Mouse (Mus musculus): Measurements from ENCODE around the gene Mgea5. TPM values are rescaled to one million over a fixed set of nuclear protein-coding genes. Genes with fewer than 3 reads are reported as not detected.

Gene Mgea5
- polyA plus RNA-seq, 1 experiment from 2014 or later = 87.9 TPM

DNA sequence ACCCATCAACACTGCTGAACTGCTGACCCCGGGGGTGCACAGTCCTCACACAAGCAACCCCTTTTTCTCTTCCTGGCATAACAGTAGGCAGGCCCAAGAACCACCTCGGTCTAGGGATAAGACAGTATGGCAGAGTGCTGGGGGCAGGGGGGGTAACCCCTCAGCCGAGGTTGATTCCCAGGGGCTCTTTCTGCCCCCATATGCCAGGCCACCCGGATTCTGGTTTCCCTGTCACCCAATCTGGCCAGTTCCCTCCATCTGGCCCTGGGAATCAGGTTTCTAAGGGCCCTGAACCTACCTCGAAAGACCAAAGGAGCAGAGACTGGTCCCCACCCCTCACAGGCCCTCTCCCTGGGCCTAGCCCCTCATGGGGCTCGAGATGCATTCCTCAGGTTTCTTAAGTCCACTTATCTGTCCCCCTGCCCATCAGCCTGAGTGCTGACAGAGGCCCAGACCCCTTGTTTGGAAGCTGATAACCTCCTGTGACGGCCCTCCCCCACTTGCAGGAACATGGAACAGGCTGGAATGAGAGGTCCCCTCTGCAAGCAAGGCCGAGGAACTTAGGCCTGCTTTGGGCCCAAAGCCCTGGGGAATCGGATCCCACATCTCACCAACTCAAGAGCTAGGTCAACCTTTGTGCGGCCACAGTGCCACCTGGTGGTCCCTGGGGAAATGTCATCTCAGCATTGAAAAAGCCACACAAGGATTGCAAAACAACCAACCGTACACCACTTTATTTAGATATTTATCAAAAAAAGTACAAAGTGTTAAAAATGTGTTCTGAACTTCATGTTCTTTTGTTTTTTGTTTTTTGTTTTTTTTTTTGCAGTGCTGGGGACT lies 36.4 kb downstream of the Mgea5 start:
- Histone ChIP-seq H3K27ac (no peak overlapping the region), H3K4me3 (replicated peaks) (no peak overlapping the region), H3K9ac (replicated peaks) (no peak overlapping the region), H3K4me1 (replicated peaks) (peaks cover 45% of the 10 kb centered on the region), H3K9me3 (no peaks in the 10 kb centered on the region), H3K27me3 (peaks cover 49% of the 10 kb centered on the region), H3K36me3 (peaks cover 14% of the 10 kb centered on the region), H3K4me2 (peak overlapping the region; percentile 1; the same call in 1 of the 2 replicates)
- ATAC-seq (ENCODE audit: insufficient number of reproducible peaks, insufficient read depth, low FRiP score, low TSS enrichment, low read depth) = 0 out of 2 replicates have a peak, but pooled peaks have one; percentile 38
- 20% methylated on average over 11 of the region's 11 CpGs for WGBS

- peak overlapping the region; percentile 25; the same call in 1 of the 2 replicates for H3K4me2 ChIP-seq
- H3K27me3 ChIP-seq = peaks cover 57% of the 10 kb centered on the region
- peak overlapping the region; percentile 11; the same call in 1 of the 2 replicates for H3K4me3 ChIP-seq (replicated peaks)
- peaks cover 5% of the 10 kb centered on the region for H3K36me3 ChIP-seq
- no peak overlapping the region for H3K27ac ChIP-seq
- peaks cover 54% of the 10 kb centered on the region for H3K4me1 ChIP-seq (replicated peaks)
- 8% methylated on average over 29 of the region's 29 CpGs for WGBS
- H3K9me3 ChIP-seq = no peaks in the 10 kb centered on the region
- no peak for ATAC-seq (ENCODE audit: insufficient number of reproducible peaks, insufficient read depth, low FRiP score, low TSS enrichment, low read depth)
- no peak overlapping the region for H3K9ac ChIP-seq (replicated peaks)
Observed at GRCm38 (mm10) chr19:45746153-45747020, 37.2 kb downstream of the Mgea5 start.

GRCm38 (mm10) chr19:45745344-45746152 lies 38.1 kb downstream of the Mgea5 start:
- 2% methylated on average over 32 of the region's 32 CpGs for WGBS
- ATAC-seq (ENCODE audit: insufficient number of reproducible peaks, insufficient read depth, low FRiP score, low TSS enrichment, low read depth) = no peak
- Histone ChIP-seq H3K9ac (replicated peaks) (no peak overlapping the region), H3K36me3 (peaks cover 4% of the 10 kb centered on the region; the same call in 1 of the 2 replicates), H3K4me3 (replicated peaks) (peak overlapping the region; percentile 11; the same call in 1 of the 2 replicates), H3K27me3 (peaks cover 66% of the 10 kb centered on the region), H3K4me2 (peak overlapping the region; percentile 25; the same call in 1 of the 2 replicates), H3K27ac (no peak overlapping the region), H3K4me1 (replicated peaks) (peaks cover 61% of the 10 kb centered on the region), H3K9me3 (no peaks in the 10 kb centered on the region)

- Histone ChIP-seq H3K36me3 (no peaks in the 10 kb centered on the region), H3K4me2 (no peak overlapping the region), H3K27ac (no peak overlapping the region), H3K9me3 (no peaks in the 10 kb centered on the region), H3K4me1 (replicated peaks) (peaks cover 65% of the 10 kb centered on the region), H3K4me3 (replicated peaks) (no peak overlapping the region), H3K9ac (replicated peaks) (no peak overlapping the region), H3K27me3 (peaks cover 84% of the 10 kb centered on the region)
- 8% methylated on average over 7 of the region's 7 CpGs for WGBS
- no peak for ATAC-seq (ENCODE audit: insufficient number of reproducible peaks, insufficient read depth, low FRiP score, low TSS enrichment, low read depth)
Observed at GRCm38 (mm10) chr19:45743619-45744018, 40.0 kb downstream of the Mgea5 start.

GRCm38 (mm10) chr19:45742984-45743575 lies 40.6 kb downstream of the Mgea5 start:
- peaks cover 89% of the 10 kb centered on the region for H3K27me3 ChIP-seq
- peak overlapping the region; percentile 57; the same call in 1 of the 2 replicates for H3K9ac ChIP-seq (replicated peaks)
- no peaks in the 10 kb centered on the region for H3K9me3 ChIP-seq
- H3K36me3 ChIP-seq = no peaks in the 10 kb centered on the region
- peak overlapping the region; percentile 90 for H3K4me2 ChIP-seq
- WGBS = 2% methylated on average over 14 of the region's 44 CpGs
- peaks cover 60% of the 10 kb centered on the region for H3K4me1 ChIP-seq (replicated peaks)
- peak overlapping the region; percentile 51 for H3K4me3 ChIP-seq (replicated peaks)
- ATAC-seq (ENCODE audit: insufficient number of reproducible peaks, insufficient read depth, low FRiP score, low TSS enrichment, low read depth) = no peak
- no peak overlapping the region for H3K27ac ChIP-seq

GRCm38 (mm10) chr19:45742218-45742983 lies 41.2 kb downstream of the Mgea5 start, which contains the start of gene Fgf8:
Fgf8 (minus strand) TSS chr19:45742915.
- H3K9me3 ChIP-seq = no peaks in the 10 kb centered on the region
- H3K36me3 ChIP-seq = no peaks in the 10 kb centered on the region
- no peak for ATAC-seq (ENCODE audit: insufficient number of reproducible peaks, insufficient read depth, low FRiP score, low TSS enrichment, low read depth)
- H3K4me2 ChIP-seq = peak within 1 kb of the TSS; percentile 90
- peak within 1 kb of the TSS; percentile 57 for H3K9ac ChIP-seq (replicated peaks)
- peak within 1 kb of the TSS; percentile 51 for H3K4me3 ChIP-seq (replicated peaks)
- peaks cover 96% of the 10 kb centered on the region for H3K27me3 ChIP-seq
- peaks cover 59% of the 10 kb centered on the region for H3K4me1 ChIP-seq (replicated peaks)
- 1% methylated on average over 51 of the region's 68 CpGs for WGBS
- no peak within 1 kb of the TSS for H3K27ac ChIP-seq

GRCm38 (mm10) chr19:45741431-45742217 lies 42.0 kb downstream of the Mgea5 start:
- peaks cover 59% of the 10 kb centered on the region for H3K4me1 ChIP-seq (replicated peaks)
- 1% methylated on average over 45 of the region's 45 CpGs for WGBS
- peak overlapping the region; percentile 57; the same call in 1 of the 2 replicates for H3K9ac ChIP-seq (replicated peaks)

DNA sequence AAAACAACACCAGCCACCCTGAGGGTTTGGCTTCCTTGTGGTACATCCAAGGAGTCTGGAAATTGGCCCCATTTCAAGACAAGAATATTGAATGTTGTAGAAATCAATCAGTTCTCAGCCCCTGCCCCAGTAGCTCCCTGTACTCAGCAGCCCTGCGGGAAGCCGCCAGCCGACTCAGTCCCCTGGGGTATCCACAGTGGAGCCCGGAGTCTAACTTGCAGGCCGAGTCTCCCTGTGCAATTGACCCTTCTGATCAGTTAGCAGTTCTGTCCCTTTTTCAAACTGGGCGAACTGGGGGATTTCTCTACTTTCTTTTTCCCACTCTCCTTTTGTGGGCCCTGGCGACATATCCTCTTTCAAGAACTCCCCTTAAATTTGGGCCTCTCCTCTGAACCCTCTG lies 42.8 kb downstream of the Mgea5 start:
- Histone ChIP-seq H3K27ac (no peak overlapping the region), H3K9me3 (no peaks in the 10 kb centered on the region), H3K4me3 (replicated peaks) (peak overlapping the region; percentile 51), H3K4me2 (peak overlapping the region; percentile 90; the same call in 1 of the 2 replicates), H3K27me3 (peaks cover 97% of the 10 kb centered on the region), H3K36me3 (no peaks in the 10 kb centered on the region), H3K9ac (replicated peaks) (no peak overlapping the region), H3K4me1 (replicated peaks) (peaks cover 58% of the 10 kb centered on the region)
- ATAC-seq (ENCODE audit: insufficient number of reproducible peaks, insufficient read depth, low FRiP score, low TSS enrichment, low read depth) = no peak
- 5% methylated on average over 7 of the region's 7 CpGs for WGBS

More at GRCm38 (mm10) chr19:45741431-45742217, 42.0 kb downstream of the Mgea5 start:
- H3K4me3 ChIP-seq (replicated peaks) = peak overlapping the region; percentile 51
- H3K36me3 ChIP-seq = no peaks in the 10 kb centered on the region
- peak overlapping the region; percentile 90 for H3K4me2 ChIP-seq
- H3K27me3 ChIP-seq = peaks cover 97% of the 10 kb centered on the region
- H3K9me3 ChIP-seq = no peaks in the 10 kb centered on the region
- ATAC-seq (ENCODE audit: insufficient number of reproducible peaks, insufficient read depth, low FRiP score, low TSS enrichment, low read depth) = no peak
- H3K27ac ChIP-seq = no peak overlapping the region

DNA sequence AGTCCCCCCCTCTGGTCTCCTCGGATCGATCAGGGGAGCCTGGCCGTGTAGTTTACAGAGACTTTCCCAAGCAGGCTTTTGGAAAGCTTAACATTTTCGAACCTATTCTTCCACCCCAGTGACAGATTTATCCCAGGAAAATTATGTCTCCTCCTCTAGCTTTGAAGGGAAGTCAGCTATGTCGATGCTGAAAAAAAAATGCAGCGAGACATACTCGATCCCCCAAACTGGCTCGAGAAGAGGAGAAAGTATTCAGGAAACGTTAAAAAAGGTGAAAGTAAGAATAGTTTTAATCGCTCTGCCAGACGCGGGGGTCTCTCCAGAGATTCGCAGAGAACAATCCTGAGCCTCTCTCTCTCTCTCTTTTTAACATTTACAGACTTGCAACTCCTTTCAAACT lies 43.4 kb downstream of the Mgea5 start:
- H3K4me3 ChIP-seq (replicated peaks) = peak overlapping the region; percentile 18; the same call in 1 of the 2 replicates
- no peak overlapping the region for H3K27ac ChIP-seq
- peaks cover 60% of the 10 kb centered on the region for H3K4me1 ChIP-seq (replicated peaks)
- ATAC-seq (ENCODE audit: insufficient number of reproducible peaks, insufficient read depth, low FRiP score, low TSS enrichment, low read depth) = no peak
- H3K36me3 ChIP-seq = no peaks in the 10 kb centered on the region
- no peaks in the 10 kb centered on the region for H3K9me3 ChIP-seq
- no peak overlapping the region for H3K9ac ChIP-seq (replicated peaks)
- WGBS = 6% methylated on average over 13 of the region's 13 CpGs
- peak overlapping the region; percentile 28 for H3K4me2 ChIP-seq
- H3K27me3 ChIP-seq = peaks cover 97% of the 10 kb centered on the region

All from limb, embryonic 12.5 days (tissue).